Mouse (Mus musculus) spleen, adult 2 months (tissue): ENCODE data around the gene Prph2.

Source experiments
- CTCF ChIP-seq: fragments of 200-500 bp; IDR thresholded peaks from 2 replicates; pipeline ENCODE4 v1.5.1; 2011; ENCODE audit warnings: mild to moderate bottlenecking, inconsistent platforms; ENCODE audit not compliant: insufficient read depth, insufficient read length, insufficient replicate concordance; ENCODE audit errors: extremely low read depth
- POLR2A ChIP-seq: fragments of 200-500 bp; IDR thresholded peaks from 2 replicates; pipeline ENCODE4 v1.6.1; 2011; ENCODE audit warnings: low read depth, low read length, inconsistent platforms

DNA sequence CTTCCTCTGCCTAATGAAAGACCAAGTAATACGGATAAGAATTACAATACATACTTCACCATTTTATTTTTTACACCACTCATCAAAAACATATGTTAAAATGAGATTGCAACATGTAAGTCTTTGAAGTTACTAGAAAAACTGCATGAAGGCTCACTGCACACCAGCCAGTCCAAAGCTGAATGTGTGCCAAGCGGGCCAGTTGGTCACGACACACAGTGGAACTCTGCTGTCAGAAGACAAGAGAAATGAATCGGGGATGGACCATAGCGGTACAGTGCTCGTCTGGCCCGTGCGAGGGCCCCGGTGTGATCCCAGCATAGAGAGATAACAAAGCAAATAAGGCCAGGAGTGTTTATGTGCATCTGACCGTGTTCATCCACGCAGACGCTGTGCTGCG lies 52.9 kb downstream of the Prph2 start:
- TF ChIP-seq CTCF (no peak), POLR2A (no peak)
